In the genomic region with DNA sequence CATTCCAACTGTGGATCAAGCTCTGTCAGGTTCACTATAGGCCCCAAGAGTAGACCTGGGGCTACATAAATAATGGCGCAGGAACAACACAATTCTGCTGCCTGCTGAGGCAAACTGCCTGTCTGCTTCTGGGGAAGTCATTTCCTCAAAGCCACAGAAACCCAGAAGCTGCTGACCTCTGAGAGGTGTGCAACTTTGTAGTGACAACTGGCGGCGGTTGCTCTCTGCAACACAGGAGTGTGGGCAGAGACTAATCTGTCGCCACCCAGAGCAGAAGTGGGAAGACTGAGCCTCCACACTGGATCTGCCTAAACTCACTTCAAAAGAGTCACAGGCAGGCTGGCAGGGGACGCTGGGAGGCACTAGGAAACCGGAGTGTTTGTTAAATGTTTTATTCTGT, we compare ENCODE assay signal across 8 mouse cellular contexts. TPM values are rescaled to one million over a fixed set of nuclear protein-coding genes. Genes with fewer than 3 reads are reported as not detected.
DNase-seq lines count a peak whose midpoint lies in the region; ATAC-seq and TF ChIP-seq lines count a peak whose summit lies in the region.

No protein-coding gene starts in this region.

- H3K9me3 ChIP-seq in embryonic facial prominence, embryonic 13.5 days = no peaks in the 10 kb centered on the region
- no peaks in the 10 kb centered on the region for H3K9me3 ChIP-seq in intestine, postnatal 0 days (ENCODE audit: control insufficient read depth)

- peak overlapping the region; percentile 90 for H3K9ac ChIP-seq in embryonic facial prominence, embryonic 13.5 days
- H3K9ac ChIP-seq in intestine, postnatal 0 days (ENCODE audit: low read depth, low read length) = peak overlapping the region; percentile 83

- peak overlapping the region; percentile 85 for H3K4me2 ChIP-seq in embryonic facial prominence, embryonic 13.5 days
- H3K4me2 ChIP-seq in intestine, postnatal 0 days (replicated peaks; ENCODE audit: low read depth) = peak overlapping the region; percentile 90

- peak overlapping the region; percentile 92; the same call in 1 of the 2 replicates for H3K27ac ChIP-seq in embryonic facial prominence, embryonic 13.5 days
- peak overlapping the region; percentile 82 for H3K27ac ChIP-seq in intestine, postnatal 0 days (ENCODE audit: low read depth, low read length)

- peaks cover 35% of the 10 kb centered on the region for H3K36me3 ChIP-seq in embryonic facial prominence, embryonic 13.5 days
- peaks cover 10% of the 10 kb centered on the region; the same call in 1 of the 2 replicates for H3K36me3 ChIP-seq in intestine, postnatal 0 days (ENCODE audit: control insufficient read depth, insufficient read depth)

- peaks cover 38% of the 10 kb centered on the region for H3K4me1 ChIP-seq in embryonic facial prominence, embryonic 13.5 days
- H3K4me1 ChIP-seq in intestine, postnatal 0 days (replicated peaks; ENCODE audit: control insufficient read depth, insufficient read depth, low read length) = peaks cover 13% of the 10 kb centered on the region; the same call in 1 of the 2 replicates

- TF ChIP-seq CTCF in intestine, postnatal 0 days (IDR thresholded peaks at IDR 0.05; ENCODE audit: low read depth) = no peak

- H3K4me3 ChIP-seq in embryonic facial prominence, embryonic 13.5 days = peak overlapping the region; percentile 89
- peak overlapping the region; percentile 86 for H3K4me3 ChIP-seq in intestine, postnatal 0 days (ENCODE audit: low read depth, low read length)

- H3K27me3 ChIP-seq in embryonic facial prominence, embryonic 13.5 days = no peaks in the 10 kb centered on the region
- H3K27me3 ChIP-seq in intestine, postnatal 0 days (replicated peaks; ENCODE audit: control insufficient read depth, insufficient read depth, low read length) = no peaks in the 10 kb centered on the region

- 44% methylated on average over 6 of the region's 6 CpGs for WGBS in embryonic facial prominence, embryonic 13.5 days
- 44% methylated on average over 6 of the region's 6 CpGs for WGBS in intestine, postnatal 0 days

- ATAC-seq in embryonic facial prominence, embryonic 13.5 days (ENCODE audit: insufficient number of reproducible peaks, insufficient read depth, low FRiP score, low TSS enrichment, low read depth) = no peak
- no peak for ATAC-seq in intestine, postnatal 0 days
- ATAC-seq in megakaryocyte, adult 5-6 weeks (ENCODE audit: poor library complexity, severe bottlenecking) = peak; percentile 58
- no peak for ATAC-seq in activated CD4-positive, CD25-positive, alpha-beta regulatory T cell, adult 4 months

- peak; percentile 36 to 49 for DNase-seq in left cerebral cortex, adult 18-20 months (ENCODE audit: low spot score in 2 of 2)
- no peak for DNase-seq in left cerebral cortex, adult 8-10 months (ENCODE audit: low spot score in 2 of 2)
- no peak for DNase-seq in cerebellum, adult 9-11 months
- DNase-seq in gastrocnemius, adult 18-20 months (ENCODE audit: low spot score) = no peak

RNA-seq across cellular contexts. Expression of gene Sh3bgrl3, which starts 0.9 kb away (rescaled TPM):
- 100 to 1,000 TPM; 200 to 222 TPM for total RNA-seq in left cerebral cortex, adult 18-20 months (2021)
- 100 to 1,000 TPM; 192 to 255 (median 224) TPM for total RNA-seq in left cerebral cortex, adult 8-10 months (2022)
- 412 and 420 TPM in 2 replicates for polyA plus RNA-seq in embryonic facial prominence, embryonic 13.5 days (2015; fragmentation: Nextera tagmentation; extraction: Ambion mirVana)
- 503 and 522 TPM in 2 replicates for polyA plus RNA-seq in intestine, postnatal 0 days (2015; fragmentation: Nextera tagmentation; extraction: Ambion mirVana)
- total RNA-seq in megakaryocyte, adult 5-6 weeks (2015) = 1,305 and 1,385 TPM in 2 replicates
- total RNA-seq in megakaryocyte, adult 5-6 weeks (2017) = 523 and 622 TPM in 2 replicates
- 1,000 to 10,000 TPM; 1,097 to 1,279 TPM for polyA plus RNA-seq in activated CD4-positive, CD25-positive, alpha-beta regulatory T cell, adult 4 months (2017; shearing (Covaris generic))
- total RNA-seq in gastrocnemius, adult 18-20 months (2021) = 10 to 100 TPM; 14.1 to 19.8 TPM

RNA-seq across cellular contexts. Expression of gene Ubxn11, which starts 27.1 kb away (rescaled TPM):
- 10 to 100 TPM; 31.7 to 38.4 TPM for total RNA-seq in left cerebral cortex, adult 18-20 months (2021)
- total RNA-seq in left cerebral cortex, adult 8-10 months (2022) = 10 to 100 TPM; 33.5 to 51.3 (median 43.0) TPM
- 11.6 and 11.9 TPM in 2 replicates for polyA plus RNA-seq in embryonic facial prominence, embryonic 13.5 days (2015; fragmentation: Nextera tagmentation; extraction: Ambion mirVana)
- 0.88 and 1.5 TPM in 2 replicates for polyA plus RNA-seq in intestine, postnatal 0 days (2015; fragmentation: Nextera tagmentation; extraction: Ambion mirVana)
- total RNA-seq in megakaryocyte, adult 5-6 weeks (2015) = 0.89 and 1.8 TPM in 2 replicates
- 1.7 and 2.9 TPM in 2 replicates for total RNA-seq in megakaryocyte, adult 5-6 weeks (2017)
- polyA plus RNA-seq in activated CD4-positive, CD25-positive, alpha-beta regulatory T cell, adult 4 months (2017; shearing (Covaris generic)) = 10 to 100 TPM; 33.7 to 34.2 TPM
- 1 to 10 TPM; 1.3 to 1.6 TPM for total RNA-seq in gastrocnemius, adult 18-20 months (2021)

RNA-seq across cellular contexts. Expression of gene Cd52, which starts 34.6 kb away (rescaled TPM):
- 1 to 10 TPM; 2.7 to 4.1 TPM for total RNA-seq in left cerebral cortex, adult 18-20 months (2021)
- total RNA-seq in left cerebral cortex, adult 8-10 months (2022) = 10 to 100 TPM in 2 of 4 experiments, 1 to 10 TPM in 2; 2.5 to 32.5 (median 12.8) TPM
- 9.1 and 11.2 TPM in 2 replicates for polyA plus RNA-seq in embryonic facial prominence, embryonic 13.5 days (2015; fragmentation: Nextera tagmentation; extraction: Ambion mirVana)
- 28.7 and 31.2 TPM in 2 replicates for polyA plus RNA-seq in intestine, postnatal 0 days (2015; fragmentation: Nextera tagmentation; extraction: Ambion mirVana)
- 2,426 and 2,524 TPM in 2 replicates for total RNA-seq in megakaryocyte, adult 5-6 weeks (2015)
- 3,236 and 3,524 TPM in 2 replicates for total RNA-seq in megakaryocyte, adult 5-6 weeks (2017)
- polyA plus RNA-seq in activated CD4-positive, CD25-positive, alpha-beta regulatory T cell, adult 4 months (2017; shearing (Covaris generic)) = 1,000 to 10,000 TPM; 3,607 to 4,442 TPM
- total RNA-seq in gastrocnemius, adult 18-20 months (2021) = under 1 TPM; 0.84 to 1.00 TPM

RNA-seq across cellular contexts. Expression of gene Cep85, which starts 57.4 kb away (rescaled TPM):
- 10 to 100 TPM; 17.1 to 17.6 TPM for total RNA-seq in left cerebral cortex, adult 18-20 months (2021)
- total RNA-seq in left cerebral cortex, adult 8-10 months (2022) = 10 to 100 TPM; 17.1 to 18.7 (median 17.7) TPM
- 36.2 and 37.4 TPM in 2 replicates for polyA plus RNA-seq in embryonic facial prominence, embryonic 13.5 days (2015; fragmentation: Nextera tagmentation; extraction: Ambion mirVana)
- 85.9 and 91.1 TPM in 2 replicates for polyA plus RNA-seq in intestine, postnatal 0 days (2015; fragmentation: Nextera tagmentation; extraction: Ambion mirVana)
- 11.4 and 20.6 TPM in 2 replicates for total RNA-seq in megakaryocyte, adult 5-6 weeks (2015)
- total RNA-seq in megakaryocyte, adult 5-6 weeks (2017) = 17.7 TPM in 2 replicates
- 100 to 1,000 TPM in 1 of 2 experiments, 10 to 100 TPM in 1; 63.2 to 139 TPM for polyA plus RNA-seq in activated CD4-positive, CD25-positive, alpha-beta regulatory T cell, adult 4 months (2017; shearing (Covaris generic))
- total RNA-seq in gastrocnemius, adult 18-20 months (2021) = 10 to 100 TPM; 58.4 to 80.2 TPM

Comparison
In these comparisons a context has a peak if more than half of its experiments do, and no peak if none do; other contexts are left out.
1. DNase-seq: peak in left cerebral cortex, adult 18-20 months (2 of 2); none in left cerebral cortex, adult 8-10 months (0 of 2), cerebellum, adult 9-11 months (single experiment) and gastrocnemius, adult 18-20 months (single experiment).
2. RNA of gene Sh3bgrl3, which starts 0.9 kb away (total RNA-seq): 523 to 1,385 TPM in megakaryocyte, adult 5-6 weeks, 192 to 255 TPM in left cerebral cortex, adult 8-10 months and 200 to 222 TPM in left cerebral cortex, adult 18-20 months; 14.1 to 19.8 TPM in gastrocnemius, adult 18-20 months; every median in the first group is over 4 times any median in the second.
3. RNA of gene Ubxn11, which starts 27.1 kb away (total RNA-seq): 33.5 to 51.3 TPM in left cerebral cortex, adult 8-10 months and 31.7 to 38.4 TPM in left cerebral cortex, adult 18-20 months; 0.89 to 2.9 TPM in megakaryocyte, adult 5-6 weeks and 1.3 to 1.6 TPM in gastrocnemius, adult 18-20 months; every median in the first group is over 4 times any median in the second.
4. RNA of gene Cd52, which starts 34.6 kb away (total RNA-seq): 2,426 to 3,524 TPM in megakaryocyte, adult 5-6 weeks; 2.5 to 32.5 TPM in left cerebral cortex, adult 8-10 months, 2.7 to 4.1 TPM in left cerebral cortex, adult 18-20 months and 0.84 to 1.00 TPM in gastrocnemius, adult 18-20 months; every median in the first group is over 10 times any median in the second.